Mouse (Mus musculus) B cell, adult 2 months (primary cell): ENCODE data around the gene Slc13a1.
"Not testable (repeated sequence)": the region's sequence is repeated elsewhere in the genome, so short reads cannot be mapped to it uniquely, and the experiment has no call there.

ENCODE experiments used
- DNase-seq, 2 experiments: peaks; one replicate each; pipeline ENCODE4 v3.0.0; 2022

Gene Slc13a1

DNA sequence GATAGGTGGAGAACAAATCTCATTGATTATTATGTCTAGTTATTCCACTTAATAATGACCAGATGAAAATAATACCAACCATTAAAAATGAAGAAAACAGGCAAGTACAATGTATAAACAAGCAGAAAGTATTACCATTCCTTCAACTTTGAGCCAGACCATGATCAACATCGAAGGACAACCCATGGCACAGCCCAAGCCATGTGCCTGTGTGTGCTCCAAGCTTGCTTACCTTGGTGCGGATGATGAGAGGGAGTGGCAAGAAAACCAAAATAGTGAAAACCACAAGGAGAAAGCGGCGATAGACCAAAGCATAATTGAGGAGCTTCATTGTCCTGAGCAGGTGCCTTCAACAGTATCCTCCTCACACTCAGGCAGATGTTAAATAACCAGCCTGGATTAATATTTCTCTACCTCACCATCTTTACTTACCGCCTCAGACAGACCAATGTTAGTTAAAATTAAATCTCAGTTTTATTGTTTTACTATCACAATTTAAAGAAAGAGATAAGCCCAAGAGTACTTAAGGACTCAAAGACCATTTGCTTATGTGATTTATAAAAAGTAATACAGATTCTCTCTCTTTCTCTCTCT lies at the start of gene Slc13a1:
TSS of gene Slc13a1 (minus strand) at position 359 of the 594 bp plus-strand sequence.
- no peak for DNase-seq

DNA sequence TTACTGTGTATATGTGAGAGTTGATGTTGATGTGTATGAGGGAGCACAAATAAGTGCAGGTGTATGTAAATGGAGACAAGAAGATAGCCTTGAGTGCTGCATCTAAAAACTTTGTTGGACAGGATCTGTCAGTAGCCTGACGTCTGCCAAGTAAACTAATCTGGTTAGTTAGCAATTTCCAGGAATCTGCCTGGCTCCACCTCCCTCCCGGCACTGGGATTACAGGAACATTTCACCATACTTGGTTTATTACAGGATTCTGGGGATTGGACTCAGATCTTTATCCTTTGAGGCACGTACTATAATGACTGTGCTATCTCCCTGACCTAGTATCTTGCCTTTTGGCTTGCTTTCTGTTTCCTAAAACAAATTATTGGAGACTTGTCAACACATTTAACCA lies 40.0 kb upstream of the Slc13a1 start:
- no peak for DNase-seq

- DNase-seq, result no peak
Observed at GRCm38 (mm10) chr6:24202226-24202625, 34.3 kb upstream of the Slc13a1 start.

- DNase-seq, result no peak
Observed at GRCm38 (mm10) chr6:24200644-24201484, 33.0 kb upstream of the Slc13a1 start.

GRCm38 (mm10) chr6:24197501-24198195 lies 29.8 kb upstream of the Slc13a1 start:
- not testable (repeated sequence) for DNase-seq

DNA sequence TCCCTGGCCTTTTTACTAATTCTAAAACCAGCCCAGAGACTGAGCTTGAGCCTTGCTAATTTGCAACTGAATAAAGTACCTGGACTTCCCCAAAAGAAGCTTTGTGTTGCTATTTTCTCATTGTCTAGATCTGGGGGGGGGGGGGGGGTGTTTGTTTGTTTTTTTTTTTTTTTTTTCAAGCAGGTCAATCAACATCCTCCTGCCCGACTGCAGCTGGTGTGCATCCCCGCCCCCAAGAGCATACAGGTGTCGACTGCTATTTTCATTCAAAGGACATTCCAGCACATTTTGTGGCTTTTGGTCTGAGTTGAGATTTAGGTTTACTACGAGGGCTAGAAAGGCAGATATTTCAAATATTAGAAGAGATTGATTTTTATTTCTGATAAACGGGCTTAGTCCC lies 28.5 kb upstream of the Slc13a1 start:
- not testable (repeated sequence) for DNase-seq

- DNase-seq, result no peak
Observed at GRCm38 (mm10) chr6:24183439-24183838, 15.5 kb upstream of the Slc13a1 start.

DNA sequence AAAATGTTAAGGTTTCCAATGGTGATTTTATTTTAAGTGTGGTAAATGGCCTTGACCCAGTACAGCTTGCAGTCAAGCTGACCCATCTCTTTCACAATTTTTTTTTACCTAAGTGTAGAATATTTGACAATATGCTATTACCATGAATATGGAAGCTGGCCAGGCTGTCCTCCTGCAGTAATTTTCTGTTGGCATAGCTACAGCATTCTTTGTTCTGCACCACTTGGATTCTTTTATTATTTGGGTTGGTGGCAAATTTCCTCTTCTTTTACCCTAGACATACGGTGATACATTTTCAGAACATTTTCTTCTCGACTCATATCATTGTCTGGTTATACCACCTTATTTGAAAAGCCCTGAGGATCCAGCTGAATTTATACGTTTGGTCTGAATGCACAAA lies 7.5 kb upstream of the Slc13a1 start:
- no peak for DNase-seq

DNA sequence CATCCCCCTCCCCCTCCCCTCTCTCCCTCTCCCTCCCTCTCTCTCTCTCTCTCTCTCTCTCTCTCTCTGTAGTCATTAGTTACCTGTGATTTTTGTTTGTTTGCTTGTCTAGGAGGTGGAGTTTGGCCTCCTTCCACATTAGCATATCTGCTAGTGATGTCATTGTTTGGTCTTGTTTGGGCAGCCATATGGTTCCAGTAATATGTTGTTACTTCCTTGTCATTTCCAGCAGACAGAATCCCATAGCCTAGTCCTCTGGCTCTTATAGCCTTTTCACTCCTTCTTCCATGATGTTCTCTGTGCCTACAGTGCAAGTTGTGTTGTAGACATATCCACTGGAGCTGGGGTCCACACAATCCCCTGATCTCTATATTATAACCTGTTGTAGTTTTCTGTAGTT lies 6.1 kb upstream of the Slc13a1 start:
- DNase-seq, result no peak

GRCm38 (mm10) chr6:24172736-24173135 lies 4.8 kb upstream of the Slc13a1 start:
- DNase-seq, result no peak

DNA sequence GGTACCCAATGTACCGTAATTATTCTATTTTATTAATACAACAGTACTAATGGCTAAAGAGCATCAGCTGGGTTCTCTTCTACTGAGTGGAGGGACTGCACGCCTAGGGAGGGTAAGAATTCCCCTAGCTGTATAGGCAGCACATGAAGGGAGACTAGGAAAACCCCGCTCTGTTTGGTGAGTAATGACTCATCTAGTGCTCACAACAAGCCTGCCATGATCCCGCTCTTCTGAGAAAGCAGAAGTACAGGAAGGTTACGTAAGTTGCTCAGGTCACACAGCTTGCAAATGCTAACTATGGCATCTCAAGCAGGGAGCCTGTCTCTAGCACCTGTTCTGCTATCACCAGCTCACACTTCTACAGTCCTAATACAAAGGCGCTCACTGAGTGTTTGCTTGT lies 1.1 kb downstream of the Slc13a1 start:
- no peak for DNase-seq

GRCm38 (mm10) chr6:24165249-24165648 lies 2.6 kb downstream of the Slc13a1 start:
- DNase-seq, result no peak

DNA sequence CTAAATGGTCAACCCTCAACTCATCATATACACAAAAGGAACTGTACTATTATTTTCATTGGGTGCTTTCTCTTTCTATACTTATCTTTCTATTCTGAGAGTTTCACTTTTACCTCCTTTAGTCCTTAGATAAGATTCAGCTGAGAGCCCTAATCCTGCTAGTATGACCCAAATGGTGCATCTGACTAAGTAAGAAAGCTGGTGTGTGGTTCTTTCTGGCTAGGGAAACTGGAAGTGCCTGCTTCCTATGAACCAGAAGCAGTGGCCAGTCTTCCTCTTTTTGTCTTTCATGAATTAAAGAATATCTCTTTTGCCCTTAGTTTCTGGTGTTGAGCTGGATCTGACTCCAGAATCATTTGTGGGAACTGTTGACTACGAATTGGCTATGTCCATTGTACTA lies 8.1 kb downstream of the Slc13a1 start:
- DNase-seq, result no peak

DNA sequence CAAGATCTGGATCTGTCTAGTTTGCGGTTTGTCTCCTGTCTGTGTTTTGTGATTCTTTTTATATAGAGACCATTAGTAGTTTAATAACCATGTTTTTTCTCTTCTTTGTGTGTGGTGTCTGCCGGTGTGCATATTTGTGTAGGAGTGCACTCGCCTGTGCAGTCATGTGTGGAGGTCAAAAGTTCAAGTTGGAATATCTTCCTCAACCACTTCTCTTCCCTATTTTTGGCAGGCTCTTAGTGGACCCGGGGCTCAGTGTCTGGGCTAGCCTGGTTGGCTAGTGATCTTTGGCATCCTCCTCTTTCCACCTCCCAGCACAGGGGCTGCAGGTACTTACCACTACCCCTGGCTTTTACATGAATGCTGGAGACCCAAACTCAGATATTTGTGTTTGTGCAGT lies 13.0 kb downstream of the Slc13a1 start:
- DNase-seq, result no peak

DNA sequence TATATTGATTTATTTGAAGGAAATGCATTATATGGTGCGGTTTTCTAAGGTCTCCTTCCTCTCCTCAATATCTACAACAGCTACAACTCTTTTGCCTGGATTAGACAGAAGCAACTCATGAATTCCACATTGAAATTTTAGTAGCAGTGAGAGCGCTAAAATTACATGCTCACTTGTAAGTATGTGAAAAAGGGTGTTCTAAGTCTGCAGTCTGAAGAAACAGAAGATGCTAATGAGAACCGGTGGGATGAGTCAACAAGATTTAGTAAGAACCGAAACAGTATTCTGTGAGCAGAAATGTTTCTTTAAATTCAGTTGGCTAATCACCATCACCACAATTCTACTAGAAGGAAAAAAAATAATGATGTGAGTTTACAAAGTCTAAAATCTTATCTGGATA lies 34.9 kb downstream of the Slc13a1 start:
- DNase-seq, result no peak

DNA sequence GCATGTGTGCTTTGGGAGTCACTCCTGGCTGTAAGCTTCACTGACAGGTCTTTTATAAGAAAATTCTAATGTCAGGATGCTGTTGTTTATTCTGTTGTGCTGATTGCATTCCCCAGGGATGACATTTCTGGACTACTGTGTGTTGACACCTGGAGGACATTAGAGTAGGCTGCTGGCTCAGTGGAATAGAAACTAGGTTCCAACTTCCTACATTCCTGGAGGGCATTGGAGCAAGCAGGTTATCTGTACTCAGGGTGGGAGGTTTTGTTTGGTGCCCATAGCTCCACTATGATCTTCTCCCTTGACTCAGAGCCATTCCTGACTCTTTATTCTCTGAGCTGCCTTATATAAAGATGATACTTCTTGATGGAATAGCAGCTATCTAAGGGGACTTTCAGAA lies 45.3 kb downstream of the Slc13a1 start:
- no peak for DNase-seq

DNA sequence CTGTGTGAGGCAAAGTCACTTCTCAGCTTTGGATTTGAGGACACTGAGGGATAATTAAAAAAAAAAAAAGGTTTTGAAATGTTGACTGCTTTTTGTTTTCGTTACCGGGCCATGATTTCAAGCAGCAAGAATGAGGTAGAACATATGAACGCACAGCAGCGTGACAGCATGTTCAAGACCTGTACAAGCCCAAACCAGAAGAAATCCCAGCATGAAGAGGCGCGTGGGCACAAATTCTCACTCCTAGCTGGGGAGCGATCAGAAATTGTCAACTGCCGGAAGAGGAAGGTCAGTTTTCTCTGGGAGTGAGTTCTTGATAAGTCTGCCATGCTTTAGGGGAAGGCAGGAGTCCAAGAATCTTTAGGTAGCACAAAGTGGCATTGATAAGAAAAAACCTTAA lies 56.3 kb downstream of the Slc13a1 start:
- DNase-seq, result no peak

DNA sequence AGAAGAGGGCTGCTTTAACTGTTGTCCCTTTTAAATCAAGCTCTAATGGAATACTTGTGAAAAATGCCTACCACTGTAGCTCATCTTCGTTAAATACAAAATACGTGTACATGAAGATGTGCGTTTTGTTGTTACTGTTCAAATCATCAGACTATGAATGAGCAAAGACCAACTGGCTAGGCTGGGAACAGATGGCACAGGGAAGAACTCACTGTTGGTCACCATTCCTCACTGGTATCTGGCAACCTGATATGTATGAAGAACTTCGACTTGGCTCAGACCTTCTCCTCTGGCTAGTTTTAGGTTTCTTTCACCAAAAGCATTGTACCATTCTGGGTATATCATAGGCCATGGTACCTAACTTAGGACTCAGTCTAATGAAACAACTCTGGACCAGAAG lies 59.4 kb downstream of the Slc13a1 start:
- no peak for DNase-seq

DNA sequence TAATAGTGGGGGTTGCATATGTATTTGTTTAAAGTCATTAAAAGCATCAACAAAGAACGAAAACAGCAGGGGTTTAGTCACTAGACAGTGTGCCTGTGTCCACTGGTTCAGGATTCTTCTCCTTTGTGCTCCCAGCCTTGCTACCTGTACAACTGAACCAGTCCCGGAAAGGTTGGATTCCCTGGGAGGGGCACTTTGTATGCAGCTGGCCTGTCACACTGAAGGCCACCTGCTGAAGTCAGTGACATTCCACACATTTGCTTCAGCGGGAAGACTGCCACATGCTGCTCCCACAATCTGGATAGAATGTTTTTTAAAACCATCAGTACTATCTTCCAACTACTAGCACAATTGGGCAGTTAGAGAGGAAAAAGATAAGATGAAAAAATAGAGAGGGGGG lies 61.7 kb downstream of the Slc13a1 start:
- DNase-seq, result no peak

- DNase-seq, result no peak
Observed at GRCm38 (mm10) chr6:24105681-24106080, 62.2 kb downstream of the Slc13a1 start.

- DNase-seq, result no peak
Observed at GRCm38 (mm10) chr6:24101281-24101680, 66.6 kb downstream of the Slc13a1 start.

DNA sequence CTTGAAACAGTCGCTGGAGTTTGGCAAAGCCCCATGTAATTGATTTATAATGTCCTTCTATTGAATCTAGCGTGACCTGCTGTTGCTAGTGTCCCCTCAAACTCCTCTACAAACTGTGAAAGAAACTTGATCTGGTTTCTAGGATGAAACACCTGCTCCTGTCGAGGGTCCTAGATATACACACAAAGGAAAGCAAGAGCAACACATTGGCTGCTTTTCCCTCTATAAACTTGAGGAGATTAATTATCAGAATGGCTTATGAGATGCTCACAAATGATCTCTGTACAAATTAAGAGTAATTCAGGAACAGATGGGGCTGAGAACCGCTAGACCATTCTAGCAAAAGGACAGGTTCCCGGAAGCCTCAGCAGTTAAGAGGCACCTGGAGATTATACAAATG lies 67.2 kb downstream of the Slc13a1 start:
- no peak for DNase-seq

GRCm38 (mm10) chr6:24097400-24097799 lies 70.5 kb downstream of the Slc13a1 start:
- DNase-seq, result no peak

DNA sequence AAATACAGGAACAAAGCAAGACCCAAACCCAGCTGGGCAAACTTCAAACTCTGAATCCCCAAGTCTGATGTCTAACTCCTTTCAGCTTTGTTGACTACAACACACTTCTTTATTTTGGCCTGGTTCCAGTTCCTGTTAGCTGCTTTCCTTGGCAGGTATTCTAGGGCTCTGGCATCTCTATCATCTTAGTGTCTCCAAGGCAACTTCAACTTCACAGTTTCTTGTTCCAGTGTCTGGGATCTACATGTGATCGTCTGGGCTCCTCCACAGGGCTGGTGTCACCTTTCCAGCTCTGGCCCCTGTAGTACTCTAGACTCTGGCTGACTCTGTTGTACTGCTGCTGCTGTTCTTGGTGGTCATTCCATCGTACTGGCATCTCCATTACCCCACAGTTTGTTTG lies 91.8 kb downstream of the Slc13a1 start:
- no peak for DNase-seq
